Mouse (Mus musculus) forebrain, embryonic 14.5 days (tissue): ENCODE results near the gene Smg1. TPM values are rescaled to one million over a fixed set of nuclear protein-coding genes. Genes with fewer than 3 reads are reported as not detected.

Source experiments
- ATAC-seq: fragments of 200-750 bp; cut with Nextera tagmentation; 2 replicates; pipeline ENCODE4 v1.8.0; 2017; ENCODE audit warnings: mild to moderate bottlenecking, moderate library complexity
- DNase-seq: peaks from one replicate; pipeline ENCODE4 v3.0.0-alpha.2; 2015; ENCODE audit warnings: low spot score
- H3K27ac ChIP-seq: fragments of 300-500 bp; sonication (generic); 2 replicates; pipeline ENCODE4 v1.5.1; 2014; ENCODE audit warnings: low read depth, mild to moderate bottlenecking, control low read depth, low read length, moderate library complexity
- H3K27me3 ChIP-seq: fragments of 300-500 bp; sonication (generic); replicated peaks from 2 replicates; pipeline ENCODE4 v1.6.1; 2014; ENCODE audit warnings: low read length, control low read depth, mixed read lengths; ENCODE audit not compliant: control insufficient read depth, insufficient read depth
- H3K36me3 ChIP-seq: fragments of 300-500 bp; sonication (generic); 2 replicates; pipeline ENCODE4 v1.6.1; 2014; ENCODE audit warnings: low read length, control low read depth; ENCODE audit not compliant: control insufficient read depth, insufficient read depth
- H3K4me1 ChIP-seq: fragments of 300-500 bp; sonication (generic); 2 replicates; pipeline ENCODE4 v1.6.1; 2014; ENCODE audit warnings: antibody characterized with exemption, low read length, control low read depth; ENCODE audit not compliant: control insufficient read depth, insufficient read depth
- H3K4me2 ChIP-seq: fragments of 300-500 bp; sonication (generic); 2 replicates; pipeline ENCODE4 v1.6.1; 2014; ENCODE audit warnings: mild to moderate bottlenecking, control low read depth, low read length
- H3K4me3 ChIP-seq: fragments of 300-500 bp; sonication (generic); 2 replicates; pipeline ENCODE4 v1.5.1; 2014; ENCODE audit warnings: low read depth, low read length, control low read depth
- H3K9ac ChIP-seq: fragments of 300-500 bp; sonication (generic); 2 replicates; pipeline ENCODE4 v1.6.1; 2014; ENCODE audit warnings: mild to moderate bottlenecking, low read length, control low read depth, moderate library complexity
- H3K9me3 ChIP-seq: fragments of 300-500 bp; sonication (generic); replicated peaks from 2 replicates; pipeline ENCODE4 v1.6.1; 2016; ENCODE audit warnings: low read length, control low read depth, mixed read lengths; ENCODE audit not compliant: control insufficient read depth
- WGBS: fragments of 180-500 bp; shearing (Covaris S2); extraction: QIAGEN DNeasy Blood & Tissue Kit; methylation state at CpG from one replicate; pipeline ENCODE4 v1.1.7; 2014; 5-methylcytosine and 5-hydroxymethylcytosine counted together
- polyA plus RNA-seq: library from polyadenylated mRNA; unstranded; fragments of >200 nt; fragmentation: Nextera tagmentation; extraction: Ambion mirVana; gene quantifications from 2 replicates; pipeline ENCODE4 v1.2.1, GENCODE M21; 2014

The Smg1 gene
- polyA plus RNA-seq, 1 experiment from 2014 or later, result 14.5 TPM

GRCm38 (mm10) chr7:118240402-118240801 is 3.1 kb downstream of the Smg1 start:
- DNase-seq, result no peak

GRCm38 (mm10) chr7:118239996-118240395 is 3.5 kb downstream of the Smg1 start:
- Histone ChIP-seq H3K4me1 (peaks cover 10% of the 10 kb centered on the region), H3K36me3 (no peaks in the 10 kb centered on the region), H3K27ac (no peak overlapping the region), H3K4me3 (no peak overlapping the region), H3K9ac (no peak overlapping the region), H3K27me3 (no peaks in the 10 kb centered on the region), H3K4me2 (no peak overlapping the region), H3K9me3 (no peaks in the 10 kb centered on the region)
- DNase-seq (no peak), ATAC-seq (no peak)
- 93% methylated on average over 5 of the region's 5 CpGs for WGBS

More at GRCm38 (mm10) chr7:118240402-118240801, 3.1 kb downstream of the Smg1 start:
- ATAC-seq, result no peak
- Histone ChIP-seq H3K4me1 (peaks cover 10% of the 10 kb centered on the region), H3K4me2 (no peak overlapping the region), H3K27me3 (no peaks in the 10 kb centered on the region), H3K9ac (no peak overlapping the region), H3K9me3 (no peaks in the 10 kb centered on the region), H3K27ac (no peak overlapping the region), H3K36me3 (no peaks in the 10 kb centered on the region), H3K4me3 (no peak overlapping the region)

- H3K4me1 ChIP-seq, result peaks cover 6% of the 10 kb centered on the region
- no peaks in the 10 kb centered on the region for H3K36me3 ChIP-seq
- no peak overlapping the region for H3K4me2 ChIP-seq
- H3K9ac ChIP-seq, result no peak overlapping the region
- no peak for ATAC-seq
- no peaks in the 10 kb centered on the region for H3K9me3 ChIP-seq
- no peaks in the 10 kb centered on the region for H3K27me3 ChIP-seq
- no peak for DNase-seq
- H3K4me3 ChIP-seq, result no peak overlapping the region
- no peak overlapping the region for H3K27ac ChIP-seq
These were observed 6.5 kb downstream of the Smg1 start for GRCm38 (mm10) chr7:118236949-118237348.

GRCm38 (mm10) chr7:118234236-118234635 is 9.2 kb downstream of the Smg1 start:
- Histone ChIP-seq H3K9me3 (no peaks in the 10 kb centered on the region), H3K4me2 (no peak overlapping the region), H3K9ac (no peak overlapping the region), H3K4me1 (no peaks in the 10 kb centered on the region), H3K4me3 (no peak overlapping the region), H3K27ac (no peak overlapping the region), H3K27me3 (no peaks in the 10 kb centered on the region), H3K36me3 (no peaks in the 10 kb centered on the region)
- no peak for ATAC-seq
- WGBS, result 97% methylated on average over 1 of the region's 1 CpGs
- DNase-seq, result no peak

- Histone ChIP-seq H3K27ac (no peak overlapping the region), H3K4me2 (no peak overlapping the region), H3K4me3 (no peak overlapping the region), H3K9ac (no peak overlapping the region), H3K4me1 (no peaks in the 10 kb centered on the region), H3K9me3 (no peaks in the 10 kb centered on the region), H3K36me3 (no peaks in the 10 kb centered on the region), H3K27me3 (no peaks in the 10 kb centered on the region)
- DNase-seq (no peak), ATAC-seq (no peak)
These were observed 10.9 kb downstream of the Smg1 start for GRCm38 (mm10) chr7:118232613-118233012.

GRCm38 (mm10) chr7:118219777-118220176 is 23.7 kb downstream of the Smg1 start:
- Histone ChIP-seq H3K27ac (no peak overlapping the region), H3K4me1 (no peaks in the 10 kb centered on the region), H3K9me3 (0 out of 2 replicates have a peak, but pooled peaks cover 3% of the 10 kb centered on the region), H3K4me2 (no peak overlapping the region), H3K9ac (no peak overlapping the region), H3K4me3 (no peak overlapping the region), H3K27me3 (no peaks in the 10 kb centered on the region), H3K36me3 (no peaks in the 10 kb centered on the region)
- no peak for DNase-seq
- 97% methylated on average over 2 of the region's 2 CpGs for whole genome bisulfite sequencing
- no peak for ATAC-seq

GRCm38 (mm10) chr7:118206396-118206795 is 37.1 kb downstream of the Smg1 start:
- WGBS, result 90% methylated on average over 2 of the region's 2 CpGs
- no peak for ATAC-seq

GRCm38 (mm10) chr7:118195756-118196155 is 47.7 kb downstream of the Smg1 start:
- H3K27ac ChIP-seq, result no peak overlapping the region
- H3K9me3 ChIP-seq, result no peaks in the 10 kb centered on the region
- H3K4me2 ChIP-seq, result no peak overlapping the region
- H3K4me3 ChIP-seq, result no peak overlapping the region
- H3K36me3 ChIP-seq, result peaks cover 38% of the 10 kb centered on the region
- peak; percentile 73; the same call in 1 of the 2 replicates for ATAC-seq
- peak; percentile 70 for DNase-seq
- no peaks in the 10 kb centered on the region for H3K27me3 ChIP-seq
- WGBS, result 10% methylated on average over 4 of the region's 4 CpGs
- no peaks in the 10 kb centered on the region for H3K4me1 ChIP-seq
- no peak overlapping the region for H3K9ac ChIP-seq

More at GRCm38 (mm10) chr7:118206396-118206795, 37.1 kb downstream of the Smg1 start:
- no peak overlapping the region for H3K27ac ChIP-seq
- no peak overlapping the region for H3K4me3 ChIP-seq
- H3K27me3 ChIP-seq, result no peaks in the 10 kb centered on the region
- H3K9me3 ChIP-seq, result no peaks in the 10 kb centered on the region
- H3K9ac ChIP-seq, result no peak overlapping the region
- H3K4me2 ChIP-seq, result no peak overlapping the region
- peaks cover 43% of the 10 kb centered on the region for H3K36me3 ChIP-seq
- H3K4me1 ChIP-seq, result no peaks in the 10 kb centered on the region
- no peak for DNase-seq

GRCm38 (mm10) chr7:118185878-118186277 is 57.6 kb downstream of the Smg1 start:
- Histone ChIP-seq H3K4me2 (no peak overlapping the region), H3K36me3 (peaks cover 53% of the 10 kb centered on the region)
- ATAC-seq, result no peak

More at GRCm38 (mm10) chr7:118185878-118186277, 57.6 kb downstream of the Smg1 start:
- Histone ChIP-seq H3K4me1 (no peaks in the 10 kb centered on the region), H3K4me3 (no peak overlapping the region), H3K27ac (no peak overlapping the region), H3K9me3 (no peaks in the 10 kb centered on the region), H3K9ac (no peak overlapping the region), H3K27me3 (no peaks in the 10 kb centered on the region)
- WGBS, result 91% methylated on average over 4 of the region's 4 CpGs
- no peak for DNase-seq
